Mouse (Mus musculus) hematopoietic stem cell, adult 5-6 weeks (primary cell): ENCODE measurements around the gene Baiap2l1. TPM values are rescaled to one million over a fixed set of nuclear protein-coding genes. Genes with fewer than 3 reads are reported as not detected.

ENCODE experiments used
- ATAC-seq, 2 experiments: fragments of 125-278 bp in 1 of 2; replicated peaks in 1 of 2; 2 replicates each; pipeline ENCODE4 v1.8.0; 2016 to 2017; ENCODE audit warnings: inconsistent platforms in 2 of 2, mild to moderate bottlenecking in 2 of 2, moderate number of reproducible peaks in 2 of 2, low read depth in 1 of 2, moderate TSS enrichment in 1 of 2; ENCODE audit not compliant: low FRiP score in 2 of 2, poor library complexity in 2 of 2, severe bottlenecking in 2 of 2, insufficient read depth in 1 of 2, low TSS enrichment in 1 of 2
- total RNA-seq: library from RNA; stranded (forward); fragments of 172-1452, 232-1000 nt; gene quantifications from 2 replicates; pipeline ENCODE4 v1.2.3, GENCODE M21; 2017

The Baiap2l1 gene
- total RNA-seq, 1 experiment from 2014 or later, result not detected

GRCm38 (mm10) chr5:144254811-144255631 lies 102.9 kb downstream of the Baiap2l1 start:
- peak; percentile 34 to 43; a peak in 3 of 4 replicates for ATAC-seq

GRCm38 (mm10) chr5:144254122-144254810 lies 103.6 kb downstream of the Baiap2l1 start:
- ATAC-seq, result peak; percentile 37 to 46; a peak in 3 of 4 replicates

GRCm38 (mm10) chr5:144253212-144253611 lies 104.7 kb downstream of the Baiap2l1 start:
- ATAC-seq, result no peak

GRCm38 (mm10) chr5:144251876-144252577 lies 105.9 kb downstream of the Baiap2l1 start:
- ATAC-seq, result peak; percentile 18 to 29; a peak in 2 of 4 replicates

GRCm38 (mm10) chr5:144249871-144250270 lies 108.0 kb downstream of the Baiap2l1 start:
- no peak for ATAC-seq

GRCm38 (mm10) chr5:144247906-144248585 lies 109.9 kb downstream of the Baiap2l1 start:
- ATAC-seq, result peak; percentile 71 to 72

- ATAC-seq, result no peak
These were observed 110.6 kb downstream of the Baiap2l1 start for GRCm38 (mm10) chr5:144247307-144247706.

GRCm38 (mm10) chr5:144246669-144247068 lies 111.2 kb downstream of the Baiap2l1 start:
- no peak for ATAC-seq

GRCm38 (mm10) chr5:144245592-144245991 lies 112.3 kb downstream of the Baiap2l1 start:
- ATAC-seq, result no peak

GRCm38 (mm10) chr5:144243901-144244487 lies 113.9 kb downstream of the Baiap2l1 start, which contains the start of gene Bri3:
TSS of gene Bri3 (plus strand) at chr5:144244437.
- no peak for ATAC-seq

GRCm38 (mm10) chr5:144238969-144239368 lies 118.9 kb downstream of the Baiap2l1 start:
- ATAC-seq, result no peak

GRCm38 (mm10) chr5:144234714-144235113 lies 123.2 kb downstream of the Baiap2l1 start:
- ATAC-seq, result no peak

GRCm38 (mm10) chr5:144234222-144234621 lies 123.7 kb downstream of the Baiap2l1 start:
- no peak for ATAC-seq

- no peak for ATAC-seq
These were observed 125.4 kb downstream of the Baiap2l1 start for GRCm38 (mm10) chr5:144232531-144232930.

- peak; percentile 66 to 80; a peak in 3 of 4 replicates for ATAC-seq
These were observed 126.5 kb downstream of the Baiap2l1 start for GRCm38 (mm10) chr5:144231410-144231809.

GRCm38 (mm10) chr5:144230216-144230615 lies 127.7 kb downstream of the Baiap2l1 start:
- ATAC-seq, result no peak

GRCm38 (mm10) chr5:144226220-144226619 lies 131.7 kb downstream of the Baiap2l1 start:
- no peak for ATAC-seq
